Mouse (Mus musculus) right cerebral cortex, postnatal 10 days (tissue): ENCODE measurements around the gene Ret.

ENCODE experiments used
- DNase-seq, 2 experiments: peaks; one replicate each; pipeline ENCODE4 v3.0.0; 2021; ENCODE audit warnings: low spot score in 2 of 2

Gene Ret

GRCm38 (mm10) chr6:118111810-118112209, 85.7 kb downstream of the Ret start:
- DNase-seq, result no peak
